Mouse (Mus musculus): ENCODE measurements at regions not wholly inside any gene's neighbourhood (a gene's known extent, or its start where the extent isn't known, plus 50 kb on each side); places are given as distances from the start of the nearest gene placed in this dataset.

- Histone ChIP-seq H3K27ac (ENCODE audit: insufficient read depth, low read length) (no peak overlapping the region), H3K4me3 (ENCODE audit: insufficient read depth, low read length) (no peak overlapping the region), H3K4me1 (ENCODE audit: control insufficient read depth, insufficient read depth, low read length) (no peaks in the 10 kb centered on the region)
- no peak for TF ChIP-seq POLR2A (IDR thresholded peaks at IDR 0.05; ENCODE audit: extremely low read depth, insufficient read depth, low read length)
- no peak for TF ChIP-seq CTCF (IDR thresholded peaks at IDR 0.05; ENCODE audit: extremely low read depth, insufficient read depth, low read length)
Observed at GRCm38 (mm10) chr5:41994307-41994706, 73.5 kb upstream of the Gm16223 start.

DNA sequence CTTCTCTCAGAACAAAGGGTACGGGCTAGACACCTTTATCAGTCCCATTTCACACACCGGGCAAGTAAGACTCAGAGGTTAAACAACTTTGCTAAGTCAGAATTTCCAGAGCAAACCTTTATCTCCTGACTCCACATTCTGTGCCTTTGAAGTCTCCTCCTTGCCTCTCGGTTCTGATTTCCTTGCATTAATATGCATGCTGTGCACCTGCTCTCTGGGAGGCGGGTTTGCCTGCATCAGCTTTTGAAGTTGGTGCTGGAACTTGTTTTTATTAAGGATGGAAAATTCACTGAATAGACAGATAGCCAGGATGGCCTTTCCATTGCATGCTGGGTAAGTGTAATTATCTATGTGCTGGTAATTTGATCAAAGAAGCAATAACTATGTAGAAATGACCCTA, 84.2 kb upstream of the Gm16223 start:
- H3K27ac ChIP-seq (ENCODE audit: insufficient read depth, low read length), result no peak overlapping the region
- H3K4me3 ChIP-seq (ENCODE audit: insufficient read depth, low read length), result no peak overlapping the region
- no peak for TF ChIP-seq CTCF (IDR thresholded peaks at IDR 0.05; ENCODE audit: extremely low read depth, insufficient read depth, low read length)
- no peaks in the 10 kb centered on the region for H3K4me1 ChIP-seq (ENCODE audit: control insufficient read depth, insufficient read depth, low read length)

DNA sequence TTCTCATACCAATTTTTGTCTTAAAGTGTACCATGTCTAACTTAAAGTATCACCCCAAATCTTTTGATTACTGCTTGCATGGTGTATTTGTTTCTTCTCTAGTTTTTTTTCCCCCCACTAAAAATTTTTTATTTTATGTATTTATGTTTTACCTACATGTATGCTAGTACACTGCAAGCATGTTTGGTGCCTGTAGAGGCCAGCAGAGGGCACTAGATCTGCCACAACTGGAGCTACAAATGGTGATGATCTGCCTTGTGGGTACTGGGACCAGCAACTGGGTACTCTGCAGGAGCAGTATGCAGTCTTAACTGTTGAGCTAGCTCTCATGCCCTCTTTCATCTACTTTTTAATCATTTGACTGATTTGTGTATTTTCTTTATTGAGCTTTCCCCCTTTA, 92.2 kb upstream of the Gm16223 start:
- no peak for TF ChIP-seq POLR2A (IDR thresholded peaks at IDR 0.05; ENCODE audit: extremely low read depth, insufficient read depth, low read length)
- TF ChIP-seq CTCF (IDR thresholded peaks at IDR 0.05; ENCODE audit: extremely low read depth, insufficient read depth, low read length), result no peak
- Histone ChIP-seq H3K27ac (ENCODE audit: insufficient read depth, low read length) (no peak overlapping the region), H3K4me3 (ENCODE audit: insufficient read depth, low read length) (no peak overlapping the region), H3K4me1 (ENCODE audit: control insufficient read depth, insufficient read depth, low read length) (no peaks in the 10 kb centered on the region)

DNA sequence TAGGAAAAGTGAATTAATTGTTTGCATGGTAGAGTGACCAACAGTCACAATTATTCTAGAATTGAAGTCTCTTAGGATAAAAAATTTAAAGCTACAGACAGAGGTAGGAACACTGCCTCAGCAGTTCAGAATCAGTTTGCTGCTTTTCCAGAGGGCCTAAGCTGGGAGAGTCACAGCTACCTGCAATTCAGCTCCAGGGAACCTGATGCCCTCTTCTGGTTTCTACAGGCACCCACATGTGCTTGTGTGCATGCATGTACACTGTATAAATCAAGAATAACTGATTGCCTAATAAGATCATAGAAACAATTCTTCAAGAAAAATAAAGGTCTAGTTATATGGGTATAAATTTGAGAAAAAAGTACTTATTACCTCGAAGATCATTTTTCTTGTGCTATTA, 96.6 kb upstream of the Gm16223 start:
- TF ChIP-seq POLR2A (IDR thresholded peaks at IDR 0.05; ENCODE audit: extremely low read depth, insufficient read depth, low read length), result no peak
- TF ChIP-seq CTCF (IDR thresholded peaks at IDR 0.05; ENCODE audit: extremely low read depth, insufficient read depth, low read length), result peak; percentile 39; the same call in 1 of the 2 replicates
- Histone ChIP-seq H3K27ac (ENCODE audit: insufficient read depth, low read length) (no peak overlapping the region), H3K4me3 (ENCODE audit: insufficient read depth, low read length) (no peak overlapping the region), H3K4me1 (ENCODE audit: control insufficient read depth, insufficient read depth, low read length) (no peaks in the 10 kb centered on the region)

DNA sequence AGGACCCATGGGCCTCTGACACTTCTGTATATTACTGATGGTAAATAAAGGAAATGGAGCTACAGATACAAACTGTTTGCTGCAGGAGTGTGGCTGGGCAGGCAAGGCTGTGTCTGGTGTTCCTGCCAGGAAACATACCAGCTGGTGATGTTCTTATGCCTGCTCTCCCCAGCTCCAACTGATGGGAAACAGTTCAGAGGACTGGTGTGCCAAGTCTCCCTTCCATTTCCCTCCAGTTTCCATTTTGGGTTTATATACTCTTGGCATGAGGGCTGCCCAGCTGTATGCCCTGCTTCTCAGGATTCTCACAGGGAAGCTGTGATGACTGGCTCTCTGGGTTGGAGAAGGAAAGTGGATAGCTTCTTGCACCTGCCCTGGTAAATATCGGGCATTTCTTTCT, 100.8 kb upstream of the Gm16223 start:
- TF ChIP-seq CTCF (IDR thresholded peaks at IDR 0.05; ENCODE audit: extremely low read depth, insufficient read depth, low read length) (no peak), POLR2A (IDR thresholded peaks at IDR 0.05; ENCODE audit: extremely low read depth, insufficient read depth, low read length) (no peak)
- H3K4me3 ChIP-seq (ENCODE audit: insufficient read depth, low read length), result no peak overlapping the region
- H3K27ac ChIP-seq (ENCODE audit: insufficient read depth, low read length), result no peak overlapping the region
- no peaks in the 10 kb centered on the region for H3K4me1 ChIP-seq (ENCODE audit: control insufficient read depth, insufficient read depth, low read length)

DNA sequence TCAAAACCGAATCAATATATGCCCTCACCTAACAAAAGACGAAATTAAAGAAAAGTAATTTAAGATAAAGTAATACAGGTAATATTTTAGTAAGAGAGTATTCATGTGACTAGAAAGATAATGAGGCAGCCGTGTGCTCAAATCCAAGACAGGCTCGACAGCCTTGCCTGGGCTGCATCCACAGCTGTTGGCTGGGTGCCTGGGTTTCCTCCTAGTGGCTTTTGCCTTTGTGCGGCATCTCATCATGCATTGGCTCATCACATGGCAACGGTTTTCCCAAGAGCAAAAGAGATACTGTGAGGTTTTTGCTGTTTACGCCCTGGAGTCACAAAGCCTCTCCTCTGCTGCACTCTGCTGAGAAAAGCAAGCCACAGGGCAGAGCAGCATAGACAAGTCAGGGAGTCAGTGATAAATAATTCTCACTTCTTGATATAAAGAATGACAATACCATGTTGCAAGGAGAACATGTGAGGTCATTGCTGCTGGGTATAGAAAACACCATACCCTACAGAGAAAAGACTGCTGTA, 103.1 kb upstream of the Bod1l start:
- TF ChIP-seq POLR2A (IDR thresholded peaks at IDR 0.05; ENCODE audit: extremely low read depth, insufficient read depth, low read length) (no peak), CTCF (IDR thresholded peaks at IDR 0.05; ENCODE audit: extremely low read depth, insufficient read depth, low read length) (no peak)
- no peak overlapping the region for H3K27ac ChIP-seq (ENCODE audit: insufficient read depth, low read length)
- no peaks in the 10 kb centered on the region for H3K4me1 ChIP-seq (ENCODE audit: control insufficient read depth, insufficient read depth, low read length)
- H3K4me3 ChIP-seq (ENCODE audit: insufficient read depth, low read length), result no peak overlapping the region

DNA sequence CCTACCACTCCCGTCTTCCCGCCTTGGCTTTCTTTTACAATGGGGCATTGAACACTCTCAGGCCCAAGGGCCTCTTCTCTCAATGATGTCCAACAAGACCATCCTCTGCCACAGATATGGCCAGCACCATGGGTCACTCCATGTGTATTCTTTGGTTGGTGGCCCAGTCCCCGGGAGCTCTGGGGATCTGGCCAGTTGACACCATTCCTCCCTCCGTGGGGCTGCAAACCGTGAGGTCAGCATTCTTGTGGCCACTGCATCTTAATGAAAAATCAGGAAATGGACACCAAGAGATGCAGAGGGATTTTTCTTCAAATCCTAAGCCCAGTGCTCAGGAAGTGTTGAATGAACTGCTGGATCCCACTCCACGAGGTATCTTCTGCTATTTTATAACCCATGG, 99.3 kb upstream of the Bod1l start:
- H3K27ac ChIP-seq (ENCODE audit: insufficient read depth, low read length), result no peak overlapping the region
- no peak for TF ChIP-seq POLR2A (IDR thresholded peaks at IDR 0.05; ENCODE audit: extremely low read depth, insufficient read depth, low read length)
- TF ChIP-seq CTCF (IDR thresholded peaks at IDR 0.05; ENCODE audit: extremely low read depth, insufficient read depth, low read length), result no peak

DNA sequence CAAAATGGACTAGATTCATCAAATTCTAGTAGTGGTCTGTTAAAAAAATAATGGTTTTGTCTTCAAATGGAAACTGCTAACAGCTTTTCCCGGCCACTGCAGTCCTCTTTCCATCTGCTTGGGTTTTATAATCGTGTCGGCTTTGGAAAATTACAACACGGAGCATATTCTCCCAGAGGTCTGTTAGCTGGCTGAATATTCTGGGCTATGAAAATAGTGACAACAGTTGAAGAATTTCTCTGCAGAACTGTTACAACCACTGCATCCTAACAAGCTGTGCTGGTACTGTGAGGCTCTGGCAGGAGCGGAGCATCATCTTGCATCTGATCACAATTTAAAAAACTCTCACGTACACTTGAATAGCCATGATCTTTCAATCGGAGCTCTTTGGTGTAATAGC, 98.0 kb upstream of the Bod1l start:
- no peak overlapping the region for H3K27ac ChIP-seq (ENCODE audit: insufficient read depth, low read length)
- TF ChIP-seq CTCF (IDR thresholded peaks at IDR 0.05; ENCODE audit: extremely low read depth, insufficient read depth, low read length) (no peak), POLR2A (IDR thresholded peaks at IDR 0.05; ENCODE audit: extremely low read depth, insufficient read depth, low read length) (no peak)
- no peaks in the 10 kb centered on the region for H3K4me1 ChIP-seq (ENCODE audit: control insufficient read depth, insufficient read depth, low read length)
- no peak overlapping the region for H3K4me3 ChIP-seq (ENCODE audit: insufficient read depth, low read length)

More for the DNA sequence above, 99.3 kb upstream of the Bod1l start:
- Histone ChIP-seq H3K4me1 (ENCODE audit: control insufficient read depth, insufficient read depth, low read length) (no peaks in the 10 kb centered on the region), H3K4me3 (ENCODE audit: insufficient read depth, low read length) (no peak overlapping the region)

GRCm38 (mm10) chr5:41941216-41941615, 97.1 kb upstream of the Bod1l start:
- no peaks in the 10 kb centered on the region for H3K4me1 ChIP-seq (ENCODE audit: control insufficient read depth, insufficient read depth, low read length)
- no peak overlapping the region for H3K4me3 ChIP-seq (ENCODE audit: insufficient read depth, low read length)
- no peak overlapping the region for H3K27ac ChIP-seq (ENCODE audit: insufficient read depth, low read length)
- TF ChIP-seq POLR2A (IDR thresholded peaks at IDR 0.05; ENCODE audit: extremely low read depth, insufficient read depth, low read length) (no peak), CTCF (IDR thresholded peaks at IDR 0.05; ENCODE audit: extremely low read depth, insufficient read depth, low read length) (no peak)

DNA sequence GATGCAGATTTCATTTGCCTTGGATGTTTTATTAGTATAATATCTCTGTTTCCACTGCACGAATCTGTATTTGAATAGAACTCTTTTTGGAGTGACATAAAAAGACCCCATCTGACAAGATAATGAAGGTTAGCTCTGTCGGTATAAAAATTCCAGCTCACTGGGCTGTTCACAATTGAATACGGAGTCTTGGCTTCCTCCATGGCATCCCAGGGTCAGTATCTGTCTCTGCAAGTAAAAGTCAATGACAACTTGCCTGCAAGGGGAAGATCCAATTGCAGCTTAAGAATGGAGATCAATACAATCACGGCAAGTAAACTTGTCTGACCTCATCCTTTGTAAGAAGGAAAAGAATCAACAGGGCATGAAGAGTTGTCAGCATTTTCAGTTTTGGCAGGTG, 95.6 kb upstream of the Bod1l start:
- H3K4me3 ChIP-seq (ENCODE audit: insufficient read depth, low read length), result no peak overlapping the region
- H3K4me1 ChIP-seq (ENCODE audit: control insufficient read depth, insufficient read depth, low read length), result no peaks in the 10 kb centered on the region
- H3K27ac ChIP-seq (ENCODE audit: insufficient read depth, low read length), result no peak overlapping the region
- TF ChIP-seq POLR2A (IDR thresholded peaks at IDR 0.05; ENCODE audit: extremely low read depth, insufficient read depth, low read length) (no peak), CTCF (IDR thresholded peaks at IDR 0.05; ENCODE audit: extremely low read depth, insufficient read depth, low read length) (no peak)

- no peak overlapping the region for H3K4me3 ChIP-seq (ENCODE audit: insufficient read depth, low read length)
- H3K27ac ChIP-seq (ENCODE audit: insufficient read depth, low read length), result no peak overlapping the region
- no peaks in the 10 kb centered on the region for H3K4me1 ChIP-seq (ENCODE audit: control insufficient read depth, insufficient read depth, low read length)
- TF ChIP-seq POLR2A (IDR thresholded peaks at IDR 0.05; ENCODE audit: extremely low read depth, insufficient read depth, low read length), result no peak
- TF ChIP-seq CTCF (IDR thresholded peaks at IDR 0.05; ENCODE audit: extremely low read depth, insufficient read depth, low read length), result no peak
Observed at GRCm38 (mm10) chr5:41910053-41910452, 65.9 kb upstream of the Bod1l start.
